Mouse (Mus musculus) liver, postnatal 0 days (tissue): ENCODE results near the gene Slc25a35. TPM values are rescaled to one million over a fixed set of nuclear protein-coding genes. Genes with fewer than 3 reads are reported as not detected.
"Not testable (repeated sequence)": the region's sequence is repeated elsewhere in the genome, so short reads cannot be mapped to it uniquely, and the experiment has no call there.

ENCODE experiments used
- ATAC-seq: fragments of 200-750 bp; cut with Nextera tagmentation; 2 replicates; pipeline ENCODE4 v1.8.0; 2017; ENCODE audit warnings: mild to moderate bottlenecking, moderate library complexity
- DNase-seq: peaks from one replicate; pipeline ENCODE4 v3.0.0-alpha.2; 2016
- H3K27ac ChIP-seq: fragments of 300-500 bp; sonication (generic); 2 replicates; pipeline ENCODE4 v1.5.1; 2014; ENCODE audit warnings: antibody characterized with exemption, moderate library complexity, mild to moderate bottlenecking, low read depth
- H3K27me3 ChIP-seq: fragments of 300-500 bp; sonication (generic); 2 replicates; pipeline ENCODE4 v1.6.1; 2014; ENCODE audit warnings: low read length, control low read depth, mixed read lengths; ENCODE audit not compliant: insufficient read depth
- H3K36me3 ChIP-seq: fragments of 300-500 bp; sonication (generic); replicated peaks from 2 replicates; pipeline ENCODE4 v1.6.1; 2014; ENCODE audit warnings: mild to moderate bottlenecking, control low read depth, low read length, moderate library complexity, mixed read lengths; ENCODE audit not compliant: insufficient read depth
- H3K4me1 ChIP-seq: fragments of 300-500 bp; sonication (generic); 2 replicates; pipeline ENCODE4 v1.6.1; 2014; ENCODE audit warnings: antibody characterized with exemption, mild to moderate bottlenecking, control low read depth; ENCODE audit not compliant: insufficient read depth
- H3K4me2 ChIP-seq: fragments of 300-500 bp; sonication (generic); 2 replicates; pipeline ENCODE4 v1.6.1; 2014; ENCODE audit warnings: low read depth, mild to moderate bottlenecking, low read length, moderate library complexity, mixed read lengths
- H3K4me3 ChIP-seq: fragments of 300-500 bp; sonication (generic); 2 replicates; pipeline ENCODE4 v1.5.1; 2014; ENCODE audit warnings: low read depth, low read length
- H3K9ac ChIP-seq: fragments of 300-500 bp; sonication (generic); replicated peaks from 2 replicates; pipeline ENCODE4 v1.6.1; 2014; ENCODE audit warnings: mild to moderate bottlenecking, moderate library complexity
- H3K9me3 ChIP-seq: fragments of 300-500 bp; sonication (generic); 2 replicates; pipeline ENCODE4 v1.6.1; 2016; ENCODE audit warnings: mild to moderate bottlenecking, control low read depth, low read length, mixed read lengths
- CTCF ChIP-seq: sonication (generic); IDR thresholded peaks from 2 replicates; pipeline ENCODE4 v1.5.1; 2016; ENCODE audit warnings: antibody characterized with exemption, low read depth
- EP300 ChIP-seq: IDR thresholded peaks from 2 replicates; pipeline ENCODE4 v1.6.1; 2016; ENCODE audit warnings: antibody characterized with exemption, low read depth, mild to moderate bottlenecking
- WGBS: fragments of 180-500 bp; shearing (Covaris S2); extraction: QIAGEN DNeasy Blood & Tissue Kit; methylation state at CpG from one replicate; pipeline ENCODE4 v1.1.7; 2014; ENCODE audit not compliant: insufficient replicate concordance; 5-methylcytosine and 5-hydroxymethylcytosine counted together
- polyA plus RNA-seq: library from polyadenylated mRNA; unstranded; fragments of >200 nt; fragmentation: Nextera tagmentation; extraction: Ambion mirVana; gene quantifications from 2 replicates; pipeline ENCODE4 v1.2.1, GENCODE M21; 2015

Slc25a35 gene
- polyA plus RNA-seq, 1 experiment from 2014 or later = 0.60 TPM

GRCm38 (mm10) chr11:68957308-68957707 is 10.6 kb upstream of the Slc25a35 start, which contains the start of gene Arhgef15:
Gene Arhgef15, minus strand, starts transcription at chr11:68957480.
- peak within 1 kb of the TSS; percentile 35 for H3K4me2 ChIP-seq
- H3K27ac ChIP-seq = peak within 1 kb of the TSS; percentile 24; the same call in 1 of the 2 replicates
- no peaks in the 10 kb centered on the region for H3K36me3 ChIP-seq
- H3K9ac ChIP-seq = 0 out of 2 replicates have a peak within 1 kb of the TSS, but pooled peaks have one; percentile 16
- 55% methylated on average over 8 of the region's 8 CpGs for WGBS
- TF ChIP-seq CTCF = no peak
- no peak for TF ChIP-seq EP300
- peaks cover 35% of the 10 kb centered on the region for H3K27me3 ChIP-seq
- DNase-seq (no peak), ATAC-seq (no peak)
- H3K4me3 ChIP-seq = 0 out of 2 replicates have a peak within 1 kb of the TSS, but pooled peaks have one; percentile 13
- peaks cover 8% of the 10 kb centered on the region for H3K4me1 ChIP-seq
- no peaks in the 10 kb centered on the region for H3K9me3 ChIP-seq

- Histone ChIP-seq H3K4me1 (peaks cover 8% of the 10 kb centered on the region), H3K27me3 (peaks cover 35% of the 10 kb centered on the region), H3K4me2 (no peak overlapping the region), H3K4me3 (no peak overlapping the region), H3K9ac (no peak overlapping the region), H3K9me3 (no peaks in the 10 kb centered on the region), H3K36me3 (no peaks in the 10 kb centered on the region), H3K27ac (no peak overlapping the region)
- ATAC-seq (no peak), DNase-seq (no peak)
- no peak for TF ChIP-seq EP300
- TF ChIP-seq CTCF = no peak
- 80% methylated on average over 1 of the region's 1 CpGs for WGBS
Observed at GRCm38 (mm10) chr11:68957971-68958370, 10.0 kb upstream of the Slc25a35 start.

GRCm38 (mm10) chr11:68961596-68961995 is 6.3 kb upstream of the Slc25a35 start:
- Histone ChIP-seq H3K9ac (no peak overlapping the region), H3K36me3 (no peaks in the 10 kb centered on the region), H3K27ac (no peak overlapping the region), H3K4me1 (no peaks in the 10 kb centered on the region), H3K4me3 (no peak overlapping the region), H3K9me3 (no peaks in the 10 kb centered on the region), H3K4me2 (no peak overlapping the region), H3K27me3 (peaks cover 9% of the 10 kb centered on the region)
- TF ChIP-seq EP300 (no peak), CTCF (no peak)
- no peak for ATAC-seq
- WGBS = 74% methylated on average over 3 of the region's 3 CpGs
- no peak for DNase-seq

GRCm38 (mm10) chr11:68962159-68962558 is 5.8 kb upstream of the Slc25a35 start:
- H3K4me3 ChIP-seq, DNase-seq, H3K4me1 ChIP-seq, H3K9ac ChIP-seq, H3K4me2 ChIP-seq, H3K36me3 ChIP-seq, H3K9me3 ChIP-seq, H3K27ac ChIP-seq, H3K27me3 ChIP-seq, ATAC-seq: not testable (repeated sequence)
- 47% methylated on average over 11 of the region's 11 CpGs for WGBS

GRCm38 (mm10) chr11:68963405-68963804 is 4.5 kb upstream of the Slc25a35 start:
- WGBS = 58% methylated on average over 2 of the region's 2 CpGs
- no peak overlapping the region for H3K4me3 ChIP-seq
- no peak overlapping the region for H3K27ac ChIP-seq

GRCm38 (mm10) chr11:68965050-68965449 is 2.9 kb upstream of the Slc25a35 start:
- Histone ChIP-seq H3K4me2 (no peak overlapping the region), H3K27me3 (0 out of 2 replicates have a peak, but pooled peaks cover 2% of the 10 kb centered on the region), H3K36me3 (no peaks in the 10 kb centered on the region), H3K4me3 (no peak overlapping the region), H3K9me3 (no peaks in the 10 kb centered on the region), H3K27ac (no peak overlapping the region), H3K4me1 (peaks cover 14% of the 10 kb centered on the region), H3K9ac (no peak overlapping the region)
- DNase-seq (no peak), ATAC-seq (no peak)
- TF ChIP-seq EP300 = no peak
- no peak for TF ChIP-seq CTCF

More at GRCm38 (mm10) chr11:68963405-68963804, 4.5 kb upstream of the Slc25a35 start:
- Histone ChIP-seq H3K36me3 (no peaks in the 10 kb centered on the region), H3K4me2 (no peak overlapping the region), H3K27me3 (0 out of 2 replicates have a peak, but pooled peaks cover 2% of the 10 kb centered on the region), H3K9me3 (no peaks in the 10 kb centered on the region), H3K9ac (no peak overlapping the region), H3K4me1 (peaks cover 12% of the 10 kb centered on the region)
- ATAC-seq = no peak
- DNase-seq = no peak
- no peak for TF ChIP-seq CTCF
- TF ChIP-seq EP300 = no peak

- Histone ChIP-seq H3K36me3 (no peaks in the 10 kb centered on the region), H3K9ac (no peak overlapping the region), H3K4me2 (no peak overlapping the region), H3K27me3 (0 out of 2 replicates have a peak, but pooled peaks cover 2% of the 10 kb centered on the region), H3K4me1 (peaks cover 14% of the 10 kb centered on the region), H3K9me3 (no peaks in the 10 kb centered on the region), H3K27ac (no peak overlapping the region), H3K4me3 (no peak overlapping the region)
- DNase-seq = peak; percentile 75
- no peak for ATAC-seq
- no peak for TF ChIP-seq EP300
- peak; percentile 76 for TF ChIP-seq CTCF
- 29% methylated on average over 3 of the region's 3 CpGs for WGBS
Observed at GRCm38 (mm10) chr11:68965845-68966244, 2.1 kb upstream of the Slc25a35 start.
